Mouse (Mus musculus) stomach, postnatal 0 days (tissue): Measurements from ENCODE around the gene Nlrp4c. TPM values are rescaled to one million over a fixed set of nuclear protein-coding genes. Genes with fewer than 3 reads are reported as not detected.
A peak's percentile ranks its signal among the peaks of the same experiment; 100 is the strongest.

Source experiments
- ATAC-seq: fragments of 200-750 bp; cut with Nextera tagmentation; 2 replicates; pipeline ENCODE4 v1.8.0; 2017; ENCODE audit not compliant: low FRiP score, low TSS enrichment
- DNase-seq: peaks from one replicate; pipeline ENCODE4 v3.0.0-alpha.2; 2016; ENCODE audit warnings: low spot score
- H3K27ac ChIP-seq: fragments of 300-500 bp; sonication (generic); replicated peaks from 2 replicates; pipeline ENCODE4 v1.5.1; 2014; ENCODE audit warnings: mild to moderate bottlenecking, control low read depth
- H3K27me3 ChIP-seq: fragments of 300-500 bp; sonication (generic); 2 replicates; pipeline ENCODE4 v1.6.1; 2014; ENCODE audit warnings: low read length; ENCODE audit not compliant: control insufficient read depth, insufficient read depth
- H3K36me3 ChIP-seq: fragments of 300-500 bp; sonication (generic); 2 replicates; pipeline ENCODE4 v1.6.1; 2014; ENCODE audit warnings: low read length, mixed read lengths; ENCODE audit not compliant: control insufficient read depth, insufficient read depth
- H3K4me1 ChIP-seq: fragments of 300-500 bp; sonication (generic); replicated peaks from 2 replicates; pipeline ENCODE4 v1.6.1; 2014; ENCODE audit warnings: antibody characterized with exemption; ENCODE audit not compliant: control insufficient read depth, insufficient read depth
- H3K4me2 ChIP-seq: fragments of 300-500 bp; sonication (generic); replicated peaks from 2 replicates; pipeline ENCODE4 v1.6.1; 2014; ENCODE audit warnings: low read depth, mild to moderate bottlenecking, control low read depth, moderate library complexity
- H3K4me3 ChIP-seq: fragments of 300-500 bp; sonication (generic); 2 replicates; pipeline ENCODE4 v1.5.1; 2014; ENCODE audit warnings: low read depth, low read length, control low read depth
- H3K9ac ChIP-seq: fragments of 300-500 bp; sonication (generic); 2 replicates; pipeline ENCODE4 v1.6.1; 2014; ENCODE audit warnings: mild to moderate bottlenecking, low read length, control low read depth, mixed read lengths
- H3K9me3 ChIP-seq: fragments of 300-500 bp; sonication (generic); 2 replicates; pipeline ENCODE4 v1.6.1; 2016; ENCODE audit warnings: low read length; ENCODE audit not compliant: control insufficient read depth
- CTCF ChIP-seq: IDR thresholded peaks from 2 replicates; pipeline ENCODE4 v1.5.1; 2016; ENCODE audit warnings: antibody characterized with exemption, low read depth, mild to moderate bottlenecking, moderate library complexity
- EP300 ChIP-seq: optimal IDR thresholded peaks from 2 replicates; pipeline ENCODE3; 2016; ENCODE audit warnings: antibody characterized with exemption
- WGBS: fragments of 180-500 bp; shearing (Covaris S2); extraction: QIAGEN DNeasy Blood & Tissue Kit; methylation state at CpG from one replicate; pipeline ENCODE4 v1.1.7; 2014; 5-methylcytosine and 5-hydroxymethylcytosine counted together
- polyA plus RNA-seq: library from polyadenylated mRNA; unstranded; fragments of >200 nt; fragmentation: Nextera tagmentation; extraction: Ambion mirVana; gene quantifications from 2 replicates; pipeline ENCODE4 v1.2.1, GENCODE M21; 2015

The Nlrp4c gene
- polyA plus RNA-seq, 1 experiment from 2014 or later, result not detected

DNA sequence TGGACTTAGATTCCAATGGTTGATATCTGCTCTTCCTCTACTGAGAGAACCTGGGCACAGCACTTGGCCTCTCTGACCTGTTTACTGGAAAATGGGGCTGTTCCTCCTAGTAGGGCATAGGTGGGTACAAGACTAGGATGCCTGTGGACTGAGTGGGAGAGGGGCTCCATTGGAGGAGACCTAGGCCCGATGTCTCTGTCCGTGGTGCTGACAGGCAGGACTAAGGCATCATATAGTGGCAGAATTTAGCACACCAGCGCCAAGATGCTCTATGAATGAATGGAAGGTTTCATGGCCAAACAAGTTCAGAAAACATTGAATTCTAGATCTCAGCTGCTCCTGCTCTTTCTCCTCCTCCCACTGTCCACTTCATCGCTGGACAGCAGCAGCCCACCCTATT, 85.4 kb downstream of the Nlrp4c start:
- Histone ChIP-seq H3K4me2 (no peak overlapping the region), H3K4me1 (no peaks in the 10 kb centered on the region), H3K4me3 (no peak overlapping the region), H3K36me3 (peaks cover 10% of the 10 kb centered on the region; the same call in 1 of the 2 replicates), H3K9me3 (no peaks in the 10 kb centered on the region), H3K27me3 (no peaks in the 10 kb centered on the region), H3K9ac (no peak overlapping the region), H3K27ac (no peak overlapping the region)
- WGBS, result 41% methylated on average over 4 of the region's 4 CpGs
- TF ChIP-seq CTCF (no peak), EP300 (no peak)
- no peak for DNase-seq
- no peak for ATAC-seq

DNA sequence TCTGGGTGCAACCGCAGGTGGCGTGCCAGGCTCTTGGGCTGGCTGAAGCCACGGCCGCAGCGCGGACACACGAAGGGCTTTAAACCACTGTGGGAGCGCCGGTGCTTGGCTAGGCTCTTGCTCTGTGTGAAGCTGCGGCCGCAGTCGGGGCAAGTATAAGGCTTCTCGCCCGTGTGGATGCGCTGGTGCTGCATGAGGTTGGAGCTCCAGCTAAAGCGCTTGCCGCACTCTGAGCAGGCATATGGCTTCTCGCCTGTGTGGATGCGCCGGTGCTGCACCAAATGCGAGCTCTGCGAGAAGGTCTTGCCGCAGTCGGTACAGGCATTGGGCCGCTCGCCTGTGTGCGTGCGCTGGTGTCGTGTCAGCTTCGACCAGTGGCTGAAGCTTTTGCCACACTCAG, 87.7 kb downstream of the Nlrp4c start:
- Histone ChIP-seq H3K27me3 (no peaks in the 10 kb centered on the region), H3K9ac (no peak overlapping the region), H3K36me3 (peaks cover 10% of the 10 kb centered on the region; the same call in 1 of the 2 replicates), H3K4me3 (no peak overlapping the region), H3K27ac (no peak overlapping the region), H3K4me2 (no peak overlapping the region), H3K9me3 (no peaks in the 10 kb centered on the region), H3K4me1 (no peaks in the 10 kb centered on the region)
- 86% methylated on average over 30 of the region's 30 CpGs for WGBS
- TF ChIP-seq CTCF, result no peak
- TF ChIP-seq EP300, result no peak
- DNase-seq (no peak), ATAC-seq (no peak)

DNA sequence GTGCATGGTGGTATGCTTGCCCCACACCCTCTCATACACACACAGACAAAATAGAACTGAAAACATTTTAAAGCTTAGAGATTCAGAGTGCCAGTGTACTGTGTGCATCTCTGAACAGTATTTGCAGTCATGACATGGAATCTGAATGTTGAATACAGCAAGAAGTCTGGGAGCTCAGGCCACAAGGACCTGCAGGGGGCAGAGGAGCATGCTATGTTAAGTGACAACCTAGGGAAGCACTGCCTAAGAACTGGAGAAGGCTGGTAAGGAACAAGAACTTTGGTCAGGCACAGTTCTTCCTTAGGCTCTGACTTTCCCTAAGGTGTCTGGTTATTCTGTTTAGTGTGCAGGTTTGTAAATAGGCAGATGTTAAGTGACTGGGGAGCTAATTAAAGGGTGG, 91.5 kb downstream of the Nlrp4c start:
- peaks cover 10% of the 10 kb centered on the region; the same call in 1 of the 2 replicates for H3K36me3 ChIP-seq
- H3K27me3 ChIP-seq, result no peaks in the 10 kb centered on the region
- H3K27ac ChIP-seq, result no peak overlapping the region
- peak; percentile 45 for DNase-seq
- H3K9ac ChIP-seq, result no peak overlapping the region
- H3K4me3 ChIP-seq, result no peak overlapping the region
- no peak overlapping the region for H3K4me2 ChIP-seq
- TF ChIP-seq CTCF (peak; percentile 64), EP300 (no peak)
- ATAC-seq, result peak; percentile 47; the same call in 1 of the 2 replicates
- H3K9me3 ChIP-seq, result no peaks in the 10 kb centered on the region
- no peaks in the 10 kb centered on the region for H3K4me1 ChIP-seq

DNA sequence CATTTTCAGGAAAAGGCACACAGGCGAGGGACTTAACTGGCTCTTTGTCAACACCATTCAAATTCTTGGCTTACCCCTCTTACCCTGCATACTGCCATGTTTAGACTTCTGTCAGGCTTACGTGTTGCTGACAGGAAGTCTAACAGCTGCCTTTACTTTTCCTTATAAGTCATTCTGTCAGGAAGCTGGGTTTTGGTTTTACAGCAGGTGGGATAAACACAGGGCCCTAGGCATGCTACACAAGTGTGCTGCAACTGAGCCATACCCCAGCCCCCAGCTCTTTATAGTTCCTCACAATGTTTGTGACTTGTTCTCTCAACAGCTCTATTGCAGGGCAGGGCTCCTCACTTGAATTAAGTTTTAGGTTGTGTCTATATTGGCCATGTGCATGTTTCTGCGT, 94.3 kb downstream of the Nlrp4c start:
- Histone ChIP-seq H3K4me1 (no peaks in the 10 kb centered on the region), H3K27me3 (no peaks in the 10 kb centered on the region), H3K9ac (no peak overlapping the region), H3K27ac (no peak overlapping the region), H3K4me3 (no peak overlapping the region), H3K9me3 (no peaks in the 10 kb centered on the region), H3K4me2 (no peak overlapping the region), H3K36me3 (peaks cover 3% of the 10 kb centered on the region; the same call in 1 of the 2 replicates)
- WGBS, result 59% methylated on average over 3 of the region's 3 CpGs
- no peak for ATAC-seq
- no peak for DNase-seq
- TF ChIP-seq CTCF (no peak), EP300 (no peak)

DNA sequence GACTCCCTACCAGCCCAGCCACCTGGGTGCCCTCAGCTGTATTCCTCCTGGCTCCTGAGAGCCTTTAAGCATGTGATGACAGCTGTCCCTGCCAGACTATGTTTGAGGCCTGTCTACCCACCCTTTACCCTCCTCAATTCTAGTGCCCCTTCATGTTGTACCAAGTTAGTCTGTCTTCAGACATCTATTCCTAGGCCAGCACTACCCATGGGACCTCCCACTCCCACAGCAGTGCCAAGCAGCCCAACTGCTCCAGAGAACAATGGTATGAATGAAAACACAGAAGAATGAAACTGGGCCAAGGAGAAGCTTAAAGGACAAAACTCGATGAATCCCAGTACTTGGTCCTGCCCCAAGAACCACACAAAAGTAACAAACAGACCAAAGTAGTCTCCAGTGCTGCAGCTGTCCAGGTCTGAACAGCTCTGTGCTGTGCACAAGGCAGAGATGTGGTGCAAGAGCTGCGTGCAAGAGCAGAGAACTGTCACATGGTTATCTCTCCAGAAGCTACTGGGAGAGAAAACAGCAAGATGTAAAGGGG, 99.1 kb downstream of the Nlrp4c start:
- H3K36me3 ChIP-seq, result 0 out of 2 replicates have a peak, but pooled peaks cover 3% of the 10 kb centered on the region
- peaks cover 16% of the 10 kb centered on the region; the same call in 1 of the 2 replicates for H3K4me1 ChIP-seq
- TF ChIP-seq CTCF (no peak), EP300 (no peak)
- H3K9ac ChIP-seq, result no peak overlapping the region
- no peaks in the 10 kb centered on the region for H3K27me3 ChIP-seq
- DNase-seq (no peak), ATAC-seq (no peak)
- no peaks in the 10 kb centered on the region for H3K9me3 ChIP-seq
- no peak overlapping the region for H3K4me2 ChIP-seq
- WGBS, result 34% methylated on average over 2 of the region's 2 CpGs
- H3K4me3 ChIP-seq, result no peak overlapping the region
- H3K27ac ChIP-seq, result peak overlapping the region; percentile 30; the same call in 1 of the 2 replicates

DNA sequence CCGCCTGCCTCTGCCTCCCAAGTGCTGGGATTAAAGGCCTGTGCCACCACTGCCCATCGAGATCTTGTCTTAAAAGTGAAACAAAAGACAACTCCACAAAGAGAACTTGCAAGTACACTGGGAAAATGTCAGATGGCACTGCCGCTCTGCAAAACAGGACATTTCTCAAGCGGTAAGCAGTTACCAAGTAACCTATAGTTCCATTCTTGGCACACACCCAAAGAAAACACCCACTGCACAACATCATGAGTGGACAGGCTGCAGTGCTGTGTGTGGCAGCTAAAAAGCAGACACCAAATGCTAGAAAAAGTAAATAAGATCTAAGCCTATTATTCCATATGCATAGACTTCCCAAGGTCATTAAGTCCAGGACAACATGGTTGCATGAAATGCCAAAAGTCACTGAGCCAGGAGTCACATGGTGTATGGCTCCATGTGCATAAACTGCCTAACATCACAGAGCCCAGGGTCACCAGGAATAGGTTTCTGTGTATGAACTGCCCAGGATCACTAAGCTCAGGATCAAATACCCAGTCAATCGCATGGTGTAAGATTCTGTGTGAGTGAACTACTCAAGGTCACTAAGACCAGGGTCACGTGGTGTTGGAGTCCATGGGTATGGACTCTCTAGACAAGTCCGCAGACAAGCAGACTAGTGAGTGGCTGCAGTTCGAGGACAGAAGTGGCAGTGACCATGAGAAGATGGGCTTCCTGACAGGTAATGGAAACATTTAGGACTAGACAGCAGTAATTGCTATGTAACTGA, 100.6 kb downstream of the Nlrp4c start:
- no peak for DNase-seq

More for the DNA sequence above, 100.6 kb downstream of the Nlrp4c start:
- Histone ChIP-seq H3K4me1 (peaks cover 16% of the 10 kb centered on the region; the same call in 1 of the 2 replicates), H3K4me2 (no peak overlapping the region), H3K36me3 (0 out of 2 replicates have a peak, but pooled peaks cover 3% of the 10 kb centered on the region), H3K27me3 (no peaks in the 10 kb centered on the region), H3K4me3 (no peak overlapping the region), H3K27ac (peak overlapping the region; percentile 56), H3K9me3 (no peaks in the 10 kb centered on the region), H3K9ac (no peak overlapping the region)
- WGBS, result 72% methylated on average over 8 of the region's 8 CpGs
- no peak for TF ChIP-seq EP300
- TF ChIP-seq CTCF, result no peak
- ATAC-seq, result peak; percentile 24; the same call in 1 of the 2 replicates
